Mouse (Mus musculus): Measurements from ENCODE around the gene Adamts8. TPM values are rescaled to one million over a fixed set of nuclear protein-coding genes. Genes with fewer than 3 reads are reported as not detected.

Gene Adamts8
- polyA plus RNA-seq, 2 experiments from 2014 or later = 0.23 to 0.27 TPM

GRCm38 (mm10) chr9:30993106-30993505, 50.7 kb downstream of the Adamts8 start:
- ATAC-seq = no peak

DNA sequence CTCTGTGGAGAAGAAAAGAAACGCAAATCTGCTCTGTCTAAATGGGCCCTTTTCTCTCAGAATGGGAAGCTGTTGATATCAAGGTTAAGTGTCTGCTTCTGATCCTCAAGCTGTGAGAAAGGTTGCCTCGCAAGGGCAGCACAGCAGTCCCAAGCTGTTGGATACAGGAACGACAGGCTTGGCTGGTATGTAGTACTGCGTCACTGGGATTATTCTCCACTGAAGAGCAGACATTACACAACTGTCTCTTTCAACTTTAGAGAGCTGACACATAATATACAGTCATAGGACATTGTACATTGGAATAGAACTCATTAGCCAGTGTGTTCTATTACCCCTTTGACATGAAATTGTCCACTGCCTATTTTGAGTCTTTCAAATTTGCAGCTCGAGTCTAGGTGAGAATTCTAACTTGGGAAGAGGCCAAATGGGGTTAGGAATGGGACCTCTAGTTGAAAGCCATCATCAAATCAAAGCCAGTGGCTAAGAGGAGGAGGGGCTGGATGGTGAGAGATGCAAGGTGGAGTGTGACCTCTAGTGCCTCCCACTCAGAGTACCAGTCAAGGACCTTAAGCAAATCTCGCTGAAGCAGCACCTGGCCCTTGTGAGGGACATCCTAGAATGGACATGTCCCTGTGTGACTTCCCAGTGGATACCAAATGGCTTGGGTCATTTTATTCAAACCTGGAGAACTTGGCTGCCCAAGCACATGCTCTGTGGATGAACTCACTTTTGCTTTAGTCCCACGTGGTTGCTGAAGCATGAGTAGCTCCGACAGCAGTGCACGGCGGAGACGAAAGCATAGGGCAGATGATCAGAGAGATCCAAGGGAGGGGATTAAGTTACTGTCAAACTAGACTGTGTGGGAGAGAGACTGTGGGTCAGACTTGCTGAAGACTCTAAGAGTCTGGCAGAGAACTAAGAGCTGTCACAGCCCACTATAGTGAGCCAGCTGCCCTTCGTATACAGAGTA, 54.5 kb downstream of the Adamts8 start:
- no peak for ATAC-seq

GRCm38 (mm10) chr9:31000641-31001040, 58.3 kb downstream of the Adamts8 start:
- no peak for ATAC-seq

DNA sequence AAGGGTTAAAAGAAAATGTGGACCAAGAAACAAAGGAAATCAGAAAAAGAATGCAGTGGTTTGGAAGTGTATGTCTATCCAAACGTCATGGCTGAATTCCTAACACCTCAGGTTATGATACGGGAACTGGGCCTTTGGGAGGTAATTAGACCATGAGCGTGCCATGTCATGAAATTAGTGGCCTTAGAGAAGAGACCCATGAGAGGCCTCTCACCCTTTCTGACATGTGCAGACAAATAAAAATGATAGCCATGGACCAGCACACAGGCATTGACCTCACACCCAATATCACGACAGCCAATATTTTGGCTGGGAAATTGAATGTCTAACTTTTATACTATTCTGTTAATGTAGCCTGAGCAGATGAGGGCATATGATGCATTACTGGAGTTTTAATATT, 60.2 kb downstream of the Adamts8 start:
- no peak for ATAC-seq

DNA sequence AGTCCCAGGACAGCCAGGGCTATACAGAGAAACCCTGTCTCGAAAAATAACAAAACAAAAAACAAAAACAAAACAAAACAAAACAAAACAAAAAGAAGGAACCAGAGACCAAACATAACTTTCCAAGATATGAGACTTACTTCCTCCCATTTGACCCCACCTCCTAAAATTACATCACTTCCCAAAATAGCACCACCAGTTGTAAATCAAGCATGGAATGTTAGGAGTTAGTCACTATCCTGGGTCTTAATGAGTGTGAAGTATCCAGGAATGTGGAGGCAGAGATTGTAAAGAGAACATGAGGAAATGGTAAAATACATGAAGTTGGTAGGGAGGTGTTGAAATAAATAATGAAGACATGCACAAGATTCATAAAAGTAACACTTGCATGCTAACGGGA, 67.0 kb downstream of the Adamts8 start:
- ATAC-seq = no peak

GRCm38 (mm10) chr9:31010040-31010439, 67.7 kb downstream of the Adamts8 start:
- no peak for ATAC-seq

DNA sequence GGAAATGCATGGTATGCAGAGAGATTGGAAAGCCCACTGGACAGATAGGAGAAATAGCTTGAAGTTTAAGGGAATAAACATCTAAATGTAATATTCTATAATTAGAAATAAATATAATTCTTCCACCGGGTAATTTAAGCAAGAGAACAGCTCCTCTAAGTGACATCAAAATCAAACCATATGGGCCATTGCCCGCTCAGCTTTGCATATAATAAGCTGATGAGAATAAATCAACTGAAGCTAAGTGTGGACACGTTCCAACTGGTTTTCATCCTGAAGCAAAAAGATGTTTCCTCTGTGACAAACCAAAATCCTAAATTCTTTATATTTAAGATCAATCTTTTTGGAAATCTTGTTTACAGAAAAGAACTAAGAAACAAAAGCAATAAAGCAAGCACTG, 68.4 kb downstream of the Adamts8 start:
- ATAC-seq = no peak

- no peak for ATAC-seq
Measured at GRCm38 (mm10) chr9:31011533-31011932, 69.2 kb downstream of the Adamts8 start.

GRCm38 (mm10) chr9:31012674-31013073, 70.3 kb downstream of the Adamts8 start:
- ATAC-seq = no peak

DNA sequence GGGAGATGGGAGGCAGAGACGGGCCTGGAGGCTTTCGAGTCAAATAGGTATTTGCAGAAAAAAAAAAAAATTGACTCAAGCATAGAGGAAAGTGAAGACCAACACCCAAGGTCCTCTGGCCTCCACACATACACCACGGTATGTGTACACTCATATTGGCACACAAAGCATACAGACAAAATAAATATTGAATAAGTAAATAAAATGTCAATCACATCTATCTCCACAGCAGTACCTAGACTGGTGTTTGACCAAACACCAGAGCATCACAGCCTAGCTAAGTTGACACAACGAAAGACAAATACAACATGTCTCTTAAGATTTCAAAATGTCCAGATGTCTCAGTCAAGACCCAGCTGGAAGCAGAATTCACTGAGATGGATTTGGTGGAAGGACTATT, 71.1 kb downstream of the Adamts8 start:
- ATAC-seq = no peak

Other genes with a start within 250 kb of the Adamts8 start
- not detected for gene Adamts15, start 20.1 kb upstream of the Adamts8 start, polyA plus RNA-seq (2017; shearing (Covaris generic))
- gene Zbtb44, start 88.1 kb downstream of the Adamts8 start, polyA plus RNA-seq (2017; shearing (Covaris generic)) = 1 to 10 TPM; 6.3 to 6.8 TPM
- gene St14, start 189.3 kb downstream of the Adamts8 start, polyA plus RNA-seq (2017; shearing (Covaris generic)) = 1 to 10 TPM; 4.1 to 6.1 TPM

All from CD4-positive, CD25-positive, alpha-beta regulatory T cell, adult 4 months (primary cell).